Mouse (Mus musculus): ENCODE measurements around the gene Olfr945. TPM values are rescaled to one million over a fixed set of nuclear protein-coding genes. Genes with fewer than 3 reads are reported as not detected.

The Olfr945 gene
- not detected for total RNA-seq (2022)

- no peak for DNase-seq (ENCODE audit: low spot score in 2 of 2)
These were observed at the start of gene Olfr945 for GRCm38 (mm10) chr9:39276718-39277117. Gene Olfr945 (minus strand): TSS chr9:39276818.

- no peak for DNase-seq (ENCODE audit: low spot score in 2 of 2)
These were observed 49.3 kb upstream of the Olfr945 start, which contains the start of gene Olfr948 for GRCm38 (mm10) chr9:39325945-39326344. Gene Olfr948 (minus strand): TSS chr9:39326045.

GRCm38 (mm10) chr9:39287136-39287535 is 10.5 kb upstream of the Olfr945 start:
- DNase-seq (ENCODE audit: low spot score in 2 of 2) = no peak

- no peak for DNase-seq (ENCODE audit: low spot score in 2 of 2)
These were observed 26.7 kb downstream of the Olfr945 start, which contains the start of gene Olfr1537 for GRCm38 (mm10) chr9:39249894-39250293. Gene Olfr1537 (minus strand): TSS chr9:39249994.

Other genes with a start within 250 kb of the Olfr945 start
- not detected for gene Olfr937, start 211.9 kb downstream of the Olfr945 start, total RNA-seq (2022)
- not detected for gene Olfr938, start 197.9 kb downstream of the Olfr945 start, total RNA-seq (2022)
- gene Olfr27, start 148.7 kb downstream of the Olfr945 start, total RNA-seq (2022) = not detected
- gene Olfr943, start 110.5 kb downstream of the Olfr945 start, total RNA-seq (2022) = not detected
- not detected for gene Olfr944, start 74.9 kb downstream of the Olfr945 start, total RNA-seq (2022)
- not detected for gene Olfr1537, start 26.8 kb downstream of the Olfr945 start, total RNA-seq (2022)
- gene Olfr948, start 49.2 kb upstream of the Olfr945 start, total RNA-seq (2022) = not detected
- not detected for gene Olfr951, start 110.6 kb upstream of the Olfr945 start, total RNA-seq (2022)
- gene Olfr952, start 150.3 kb upstream of the Olfr945 start, total RNA-seq (2022) = not detected
- not detected for gene Olfr954, start 179.9 kb upstream of the Olfr945 start, total RNA-seq (2022)
- gene Olfr955, start 195.1 kb upstream of the Olfr945 start, total RNA-seq (2022) = not detected
- gene Olfr44, start 217.2 kb upstream of the Olfr945 start, total RNA-seq (2022) = not detected
- gene Olfr957, start 239.0 kb upstream of the Olfr945 start, total RNA-seq (2022) = not detected